Mouse (Mus musculus) CH12F3 (cell line): ENCODE results near the gene Fgf14.
"Not testable (repeated sequence)": the region's sequence is repeated elsewhere in the genome, so short reads cannot be mapped to it uniquely, and the experiment has no call there.

Experiments
- in situ Hi-C: fragments of 300-500 bp; cut with MboI; formaldehyde crosslinking; loops from 2 replicates; pipeline ENCODE4 v1.14.3; 2020; ENCODE audit warnings: low sequenced_read_pairs

Fgf14 gene

GRCm38 (mm10) chr14:124485261-124485660 lies 191.7 kb downstream of the Fgf14 start:
- in situ Hi-C loops, result no loop called here

- in situ Hi-C loops, result no loop called here
Measured at GRCm38 (mm10) chr14:124474066-124474667, 202.8 kb downstream of the Fgf14 start.

DNA sequence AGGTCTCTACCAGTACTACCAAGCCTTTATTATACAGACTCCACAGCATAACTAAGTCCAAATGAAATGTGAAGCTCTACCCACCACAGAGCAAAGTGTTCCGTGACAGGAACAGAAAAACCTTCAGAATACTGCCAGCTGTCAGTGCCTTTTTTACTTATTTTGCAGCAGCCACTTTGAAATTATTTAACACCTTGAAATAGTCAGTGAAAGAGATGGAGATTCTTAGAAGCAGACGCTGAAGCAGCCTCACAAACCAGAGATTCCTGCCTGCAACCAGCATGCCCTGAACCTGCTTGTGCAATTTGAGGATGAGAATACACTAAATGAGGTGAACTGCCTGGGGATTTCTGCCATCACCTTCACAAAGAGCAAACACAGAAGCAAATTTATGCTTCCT lies 206.0 kb downstream of the Fgf14 start:
- in situ Hi-C loops, result no loop called here

GRCm38 (mm10) chr14:124455120-124455519 lies 221.8 kb downstream of the Fgf14 start:
- in situ Hi-C loops, result no loop called here

DNA sequence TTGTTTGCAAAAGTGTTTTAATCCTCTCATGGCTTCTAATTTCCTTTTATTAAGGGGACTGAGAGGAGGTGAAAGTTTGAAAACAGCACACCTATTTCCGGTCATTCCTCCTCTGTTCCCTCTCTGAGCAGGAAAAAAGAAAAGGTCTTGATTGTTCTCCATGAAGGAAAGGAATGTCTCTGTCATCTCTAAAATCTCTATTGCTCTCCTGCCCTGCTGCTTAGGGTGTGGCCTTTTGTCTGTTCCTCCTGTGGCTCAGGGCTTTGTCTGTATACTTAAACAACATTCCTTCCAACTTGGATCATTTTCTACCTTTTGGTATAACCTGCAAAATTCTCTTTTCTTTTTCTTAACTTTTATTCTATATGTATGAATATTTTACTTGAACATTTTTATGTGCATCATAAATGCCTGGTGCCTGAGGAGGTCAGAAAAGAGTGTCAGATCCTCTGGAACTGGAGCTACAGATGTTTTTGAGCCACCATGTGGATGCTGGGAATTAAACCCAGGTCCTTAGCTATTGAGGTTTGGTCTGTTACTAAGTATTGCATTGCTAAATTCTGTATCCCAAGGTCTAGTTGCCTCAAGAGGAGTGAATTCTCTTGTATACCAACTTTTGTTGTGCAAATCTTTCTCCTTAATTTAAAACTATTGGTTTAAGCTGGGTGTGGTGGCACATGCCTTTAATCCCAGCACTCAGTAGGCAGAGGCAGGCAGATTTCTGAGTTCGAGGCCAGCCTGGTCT lies 230.7 kb downstream of the Fgf14 start:
- in situ Hi-C loops, result no loop called here

DNA sequence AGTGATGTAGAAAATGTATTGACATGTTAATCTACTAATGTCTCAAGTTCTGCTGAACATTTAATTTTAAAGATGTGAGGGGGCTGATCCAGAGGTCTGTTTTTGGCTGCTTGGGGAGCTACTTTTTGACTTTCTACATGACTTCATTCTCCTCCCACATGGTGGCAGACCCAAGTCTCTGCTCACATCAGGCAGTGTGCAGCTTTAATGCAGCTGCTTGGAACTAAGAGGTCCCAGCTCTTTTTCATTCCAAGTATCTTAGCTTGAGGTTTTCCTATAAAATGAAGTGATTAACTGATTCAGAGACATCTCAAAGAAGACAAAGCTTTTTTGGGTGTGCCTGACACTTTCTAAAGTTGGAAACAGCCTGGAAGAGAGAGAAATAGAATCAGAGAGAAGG lies 232.1 kb downstream of the Fgf14 start:
- in situ Hi-C loops, result no loop called here

- in situ Hi-C loops, result not testable (repeated sequence)
Measured at GRCm38 (mm10) chr14:124439298-124439697, 237.6 kb downstream of the Fgf14 start.

- in situ Hi-C loops, result no loop called here
Measured at GRCm38 (mm10) chr14:124411890-124412289, 265.0 kb downstream of the Fgf14 start.

- in situ Hi-C loops, result no loop called here
Measured at GRCm38 (mm10) chr14:124410945-124411344, 266.0 kb downstream of the Fgf14 start.

- in situ Hi-C loops, result no loop called here
Measured at GRCm38 (mm10) chr14:124328391-124328790, 348.5 kb downstream of the Fgf14 start.

DNA sequence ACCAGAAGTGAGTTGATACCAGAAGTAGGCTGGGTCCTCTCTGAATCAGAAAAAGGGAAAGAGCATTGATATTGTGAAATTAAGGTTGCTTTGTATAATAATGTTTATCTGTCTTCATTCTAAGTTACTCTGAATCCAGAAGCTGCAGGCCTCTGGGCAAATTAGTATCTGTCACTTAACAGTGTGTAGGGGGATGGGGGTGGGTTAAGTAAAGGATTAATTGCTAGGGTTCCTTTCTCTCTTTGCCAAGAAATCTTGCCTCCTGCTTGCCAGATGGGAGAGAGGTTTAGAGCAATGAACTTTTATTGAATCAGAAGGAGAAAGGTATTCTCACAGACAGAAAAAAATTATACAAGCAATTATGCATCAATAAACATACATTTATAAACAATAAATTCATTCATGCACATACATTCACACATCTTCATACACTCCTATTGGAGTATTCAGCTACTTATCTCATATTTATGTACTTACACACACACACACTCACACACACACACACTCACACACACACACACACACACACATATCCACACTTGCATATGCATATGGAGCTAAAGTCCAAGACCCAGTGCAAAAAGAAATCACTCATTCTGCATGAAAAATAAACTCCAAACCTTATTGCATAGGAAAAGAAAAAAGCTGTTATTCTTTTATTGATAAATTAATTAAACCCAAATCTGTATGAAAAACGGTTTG lies 357.8 kb downstream of the Fgf14 start:
- in situ Hi-C loops, result no loop called here

- in situ Hi-C loops, result no loop called here
Measured at GRCm38 (mm10) chr14:124315513-124315912, 361.4 kb downstream of the Fgf14 start.

- in situ Hi-C loops, result no loop called here
Measured at GRCm38 (mm10) chr14:124287027-124287426, 389.9 kb downstream of the Fgf14 start.

DNA sequence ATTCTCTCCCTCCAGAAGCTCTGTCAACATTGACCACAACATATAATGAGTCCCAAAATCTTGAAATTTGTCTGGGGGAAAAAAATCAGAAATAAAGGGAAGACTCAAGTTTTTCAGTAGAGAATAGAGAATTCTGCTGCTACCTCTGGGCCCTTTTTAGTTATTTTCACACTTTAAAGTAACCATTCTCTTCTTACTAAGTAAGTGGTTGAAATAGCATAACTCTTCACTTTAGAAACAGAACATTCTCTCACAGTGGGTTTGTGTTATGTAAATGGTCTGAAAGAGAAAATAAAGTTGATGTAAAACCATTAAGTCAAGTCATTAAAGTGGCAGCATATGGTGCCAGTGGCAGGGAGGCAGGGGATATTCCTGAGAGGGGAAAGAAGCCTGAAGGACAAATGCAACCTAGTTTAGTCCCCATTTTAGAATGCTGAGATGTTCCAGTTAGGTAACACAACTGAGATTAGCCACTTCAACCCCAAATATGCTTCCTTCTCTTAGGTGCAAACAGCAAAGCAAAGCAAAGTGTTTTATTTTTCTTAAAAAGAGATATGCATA lies 398.5 kb downstream of the Fgf14 start:
- in situ Hi-C loops, result no loop called here

GRCm38 (mm10) chr14:124266977-124267376 lies 409.9 kb downstream of the Fgf14 start:
- in situ Hi-C loops, result no loop called here

DNA sequence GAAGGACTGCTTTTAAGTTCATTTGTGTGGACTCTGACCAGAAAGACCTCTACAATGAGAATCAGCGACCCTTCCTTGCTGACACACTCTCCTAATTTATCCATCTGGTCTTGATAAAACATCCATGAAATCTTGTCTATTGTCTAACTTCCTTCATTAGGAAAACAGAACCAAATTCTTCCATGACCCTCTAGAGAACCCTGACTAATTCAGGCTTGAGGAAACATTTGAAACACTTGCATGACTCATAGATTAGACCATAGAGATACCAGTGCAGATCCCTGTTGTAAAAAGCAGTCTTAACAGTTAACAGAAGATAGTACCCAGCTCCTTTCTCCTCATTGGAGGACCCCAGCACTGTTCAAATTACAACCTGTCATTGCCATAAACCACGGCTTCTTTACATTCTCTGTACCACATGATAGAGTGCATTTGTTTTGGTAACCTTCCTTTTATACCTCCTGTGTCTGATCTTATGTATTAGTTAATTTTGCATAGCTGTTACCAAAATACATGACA lies 412.3 kb downstream of the Fgf14 start:
- in situ Hi-C loops, result no loop called here

GRCm38 (mm10) chr14:124263199-124263598 lies 413.7 kb downstream of the Fgf14 start:
- in situ Hi-C loops, result no loop called here

DNA sequence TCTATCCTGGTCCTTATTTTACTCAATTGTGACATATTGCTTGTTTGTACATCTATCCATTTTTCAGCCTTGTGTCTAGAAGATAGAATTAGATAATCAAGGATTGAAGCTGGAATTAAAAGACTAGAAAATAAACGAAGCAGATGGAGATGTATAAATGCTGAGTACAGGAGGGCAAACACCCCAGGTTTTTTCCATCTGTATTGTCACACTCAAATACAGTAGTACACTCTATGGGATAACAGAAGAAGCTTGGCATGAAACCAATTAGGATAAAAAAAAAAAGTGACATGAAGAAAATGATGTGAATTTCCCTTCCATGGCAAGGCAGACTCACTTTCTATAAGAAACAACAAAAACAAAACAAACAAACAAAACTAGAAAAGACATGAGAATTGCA lies 429.4 kb downstream of the Fgf14 start:
- in situ Hi-C loops, result no loop called here

GRCm38 (mm10) chr14:124223445-124223844 lies 453.5 kb downstream of the Fgf14 start:
- in situ Hi-C loops, result no loop called here

- in situ Hi-C loops, result no loop called here
Measured at GRCm38 (mm10) chr14:124222447-124222846, 454.5 kb downstream of the Fgf14 start.

DNA sequence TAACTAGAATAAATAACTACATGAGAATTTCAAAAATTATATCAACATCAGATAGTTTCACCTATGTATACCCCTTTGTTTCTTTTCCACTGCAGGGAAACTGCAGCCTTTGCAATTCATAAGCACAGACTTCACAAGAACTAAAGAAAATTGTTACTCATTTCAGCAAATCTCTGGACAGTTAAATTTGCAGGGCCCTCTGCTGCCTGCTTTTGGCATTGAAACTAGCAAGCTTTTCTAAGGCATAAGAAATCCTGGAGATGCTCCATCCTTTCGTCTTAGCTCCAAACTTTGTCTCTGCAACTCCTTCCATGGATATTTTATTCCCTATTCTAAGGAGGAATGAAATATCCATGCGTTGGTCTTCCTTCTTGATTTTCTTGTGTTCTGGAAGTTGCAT lies 455.9 kb downstream of the Fgf14 start:
- in situ Hi-C loops, result no loop called here
